Mouse (Mus musculus): Measurements from ENCODE around the gene Olfr202. TPM values are rescaled to one million over a fixed set of nuclear protein-coding genes. Genes with fewer than 3 reads are reported as not detected.

Olfr202 gene
- polyA plus RNA-seq, 1 experiment from 2014 or later: not detected

Other genes starting within 250 kb of the Olfr202 start
- gene Olfr187, start 247.0 kb downstream of the Olfr202 start, polyA plus RNA-seq (2015; fragmentation: Nextera tagmentation; extraction: Ambion mirVana): not detected in 2 replicates
- not detected in 2 replicates for gene Olfr190, start 208.8 kb downstream of the Olfr202 start, polyA plus RNA-seq (2015; fragmentation: Nextera tagmentation; extraction: Ambion mirVana)
- not detected in 2 replicates for gene Olfr191, start 197.0 kb downstream of the Olfr202 start, polyA plus RNA-seq (2015; fragmentation: Nextera tagmentation; extraction: Ambion mirVana)
- gene Olfr193, start 174.9 kb downstream of the Olfr202 start, polyA plus RNA-seq (2015; fragmentation: Nextera tagmentation; extraction: Ambion mirVana): not detected in 2 replicates
- not detected in 2 replicates for gene Olfr194, start 165.7 kb downstream of the Olfr202 start, polyA plus RNA-seq (2015; fragmentation: Nextera tagmentation; extraction: Ambion mirVana)
- 0.06 TPM in 1 of 2 replicates, not detected in the other for gene Olfr195, start 139.7 kb downstream of the Olfr202 start, polyA plus RNA-seq (2015; fragmentation: Nextera tagmentation; extraction: Ambion mirVana)
- not detected in 2 replicates for gene Olfr196, start 116.3 kb downstream of the Olfr202 start, polyA plus RNA-seq (2015; fragmentation: Nextera tagmentation; extraction: Ambion mirVana)
- gene Olfr198, start 83.3 kb downstream of the Olfr202 start, polyA plus RNA-seq (2015; fragmentation: Nextera tagmentation; extraction: Ambion mirVana): not detected in 2 replicates
- gene Olfr199, start 67.0 kb downstream of the Olfr202 start, polyA plus RNA-seq (2015; fragmentation: Nextera tagmentation; extraction: Ambion mirVana): not detected in 2 replicates
- not detected in 2 replicates for gene Olfr201, start 14.2 kb downstream of the Olfr202 start, polyA plus RNA-seq (2015; fragmentation: Nextera tagmentation; extraction: Ambion mirVana)
- gene Olfr203, start 12.1 kb upstream of the Olfr202 start, polyA plus RNA-seq (2015; fragmentation: Nextera tagmentation; extraction: Ambion mirVana): not detected in 2 replicates
- gene Olfr204, start 31.5 kb upstream of the Olfr202 start, polyA plus RNA-seq (2015; fragmentation: Nextera tagmentation; extraction: Ambion mirVana): not detected in 2 replicates
- gene Olfr205, start 44.3 kb upstream of the Olfr202 start, polyA plus RNA-seq (2015; fragmentation: Nextera tagmentation; extraction: Ambion mirVana): not detected in 2 replicates
- gene Olfr206, start 62.5 kb upstream of the Olfr202 start, polyA plus RNA-seq (2015; fragmentation: Nextera tagmentation; extraction: Ambion mirVana): not detected in 2 replicates
- not detected in 2 replicates for gene Olfr209, start 77.2 kb upstream of the Olfr202 start, polyA plus RNA-seq (2015; fragmentation: Nextera tagmentation; extraction: Ambion mirVana)
- not detected in 2 replicates for gene Gabrr3, start 120.5 kb upstream of the Olfr202 start, polyA plus RNA-seq (2015; fragmentation: Nextera tagmentation; extraction: Ambion mirVana)
- gene Riox2, start 185.0 kb upstream of the Olfr202 start, polyA plus RNA-seq (2015; fragmentation: Nextera tagmentation; extraction: Ambion mirVana): 36.9 and 39.4 TPM in 2 replicates